Mouse (Mus musculus) ovary, postnatal 14 days (tissue): ENCODE measurements around the gene Hk1.
A peak's percentile ranks its signal among the peaks of the same experiment; 100 is the strongest.

ENCODE experiments used
- DNase-seq: peaks from one replicate; pipeline ENCODE4 v3.0.0; 2022; ENCODE audit warnings: low spot score

Gene Hk1

GRCm38 (mm10) chr10:62320402-62320978 lies 59.2 kb downstream of the Hk1 start:
- DNase-seq, result no peak

GRCm38 (mm10) chr10:62319154-62319553 lies 60.6 kb downstream of the Hk1 start:
- DNase-seq, result no peak

- no peak for DNase-seq
Observed at GRCm38 (mm10) chr10:62316467-62316866, 63.2 kb downstream of the Hk1 start.

GRCm38 (mm10) chr10:62313885-62314424 lies 65.8 kb downstream of the Hk1 start:
- no peak for DNase-seq

GRCm38 (mm10) chr10:62313140-62313539 lies 66.6 kb downstream of the Hk1 start:
- DNase-seq, result no peak

- DNase-seq, result peak; percentile 28
Observed at GRCm38 (mm10) chr10:62311464-62311863, 68.2 kb downstream of the Hk1 start.

GRCm38 (mm10) chr10:62310259-62311039 lies 69.3 kb downstream of the Hk1 start:
- no peak for DNase-seq

GRCm38 (mm10) chr10:62309593-62309992 lies 70.1 kb downstream of the Hk1 start:
- DNase-seq, result no peak

GRCm38 (mm10) chr10:62308896-62309491 lies 70.7 kb downstream of the Hk1 start:
- DNase-seq, result no peak

- DNase-seq, result no peak
Observed at GRCm38 (mm10) chr10:62306483-62306882, 73.2 kb downstream of the Hk1 start.

GRCm38 (mm10) chr10:62305090-62305489 lies 74.6 kb downstream of the Hk1 start:
- no peak for DNase-seq

- no peak for DNase-seq
Observed at GRCm38 (mm10) chr10:62300006-62300827, 79.5 kb downstream of the Hk1 start.

GRCm38 (mm10) chr10:62296086-62296872 lies 83.4 kb downstream of the Hk1 start:
- no peak for DNase-seq

GRCm38 (mm10) chr10:62294112-62294511 lies 85.6 kb downstream of the Hk1 start:
- no peak for DNase-seq

GRCm38 (mm10) chr10:62287460-62288124 lies 92.1 kb downstream of the Hk1 start:
- no peak for DNase-seq

GRCm38 (mm10) chr10:62283206-62283792 lies 96.4 kb downstream of the Hk1 start:
- DNase-seq, result no peak

- DNase-seq, result no peak
Observed at GRCm38 (mm10) chr10:62282782-62283181, 96.9 kb downstream of the Hk1 start.

GRCm38 (mm10) chr10:62279671-62280070 lies 100.0 kb downstream of the Hk1 start:
- DNase-seq, result no peak

GRCm38 (mm10) chr10:62279066-62279465 lies 100.6 kb downstream of the Hk1 start:
- DNase-seq, result no peak
